Mouse (Mus musculus) Muller cell, postnatal 12 days (primary cell): ENCODE results near the gene Spesp1.
A peak's percentile ranks its signal among the peaks of the same experiment; 100 is the strongest.

Experiments used
- DNase-seq: peaks from one replicate; pipeline ENCODE4 v3.0.0-alpha.2; 2015; ENCODE audit errors: inconsistent ontology term

The Spesp1 gene

DNA sequence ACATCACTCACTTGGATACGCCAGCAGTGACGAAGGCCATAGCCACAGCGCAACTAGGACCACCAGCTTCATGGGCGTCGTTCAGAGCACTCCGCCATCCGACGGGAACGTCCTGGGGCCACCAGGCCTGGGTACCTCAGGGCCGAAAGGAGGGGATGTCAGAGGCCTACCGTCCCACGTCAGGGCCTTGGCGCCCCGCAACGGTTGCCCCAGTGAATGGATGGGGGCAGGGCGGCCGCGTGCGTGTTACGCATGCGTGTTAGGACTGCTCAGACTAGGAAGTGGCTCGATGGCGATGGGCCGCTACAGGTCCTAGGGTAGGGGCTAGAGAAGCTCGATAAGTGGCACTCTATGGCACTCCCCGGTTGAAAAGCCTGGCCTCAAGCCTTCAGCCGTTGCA, at the start of gene Spesp1:
TSS of gene Spesp1 (minus strand) at position 218 of the 400 bp plus-strand sequence.
- DNase-seq: no peak

DNA sequence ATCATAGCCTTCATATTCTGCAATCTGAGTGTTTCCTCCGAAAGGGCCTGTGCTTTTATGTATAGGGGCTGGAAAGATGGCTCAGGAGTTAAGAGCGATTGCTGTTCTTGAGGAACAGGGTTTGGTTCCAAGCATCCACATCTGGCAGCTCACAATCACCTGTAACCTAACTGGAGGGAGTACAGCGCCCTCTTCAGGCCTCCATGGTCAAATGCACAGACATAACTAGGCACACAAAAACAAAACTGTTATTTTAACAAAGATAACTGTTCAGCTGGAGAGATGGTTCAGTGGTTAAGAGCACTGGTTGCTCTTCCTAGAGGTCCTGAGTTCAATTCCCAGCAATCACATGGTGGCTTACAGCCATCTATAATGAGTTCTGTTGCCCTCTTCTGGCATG, 44.0 kb upstream of the Spesp1 start:
- DNase-seq: no peak

GRCm38 (mm10) chr9:62323816-62324215, 41.8 kb upstream of the Spesp1 start:
- no peak for DNase-seq

DNA sequence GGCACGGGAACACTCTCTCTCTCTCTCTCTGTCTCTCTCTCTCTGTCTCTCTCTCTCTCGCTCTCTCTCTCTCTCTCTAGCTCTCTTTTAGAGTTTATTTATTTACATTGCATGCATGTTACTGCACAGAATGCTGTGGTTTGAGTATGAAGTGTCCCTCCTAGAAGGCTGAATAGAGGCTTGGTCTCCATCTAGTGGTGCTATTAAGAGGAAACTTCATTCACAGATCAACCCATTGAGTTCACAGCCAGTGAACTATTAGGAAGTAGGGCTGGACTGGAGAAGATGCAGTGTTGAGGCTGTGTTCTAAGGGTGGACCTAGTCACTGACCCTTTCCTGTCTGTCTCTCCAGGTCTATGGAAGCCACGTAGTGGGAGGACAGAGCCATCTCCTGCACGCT, 36.7 kb upstream of the Spesp1 start:
- no peak for DNase-seq

- peak; percentile 16 for DNase-seq
Observed at GRCm38 (mm10) chr9:62315556-62315955, 33.5 kb upstream of the Spesp1 start.

DNA sequence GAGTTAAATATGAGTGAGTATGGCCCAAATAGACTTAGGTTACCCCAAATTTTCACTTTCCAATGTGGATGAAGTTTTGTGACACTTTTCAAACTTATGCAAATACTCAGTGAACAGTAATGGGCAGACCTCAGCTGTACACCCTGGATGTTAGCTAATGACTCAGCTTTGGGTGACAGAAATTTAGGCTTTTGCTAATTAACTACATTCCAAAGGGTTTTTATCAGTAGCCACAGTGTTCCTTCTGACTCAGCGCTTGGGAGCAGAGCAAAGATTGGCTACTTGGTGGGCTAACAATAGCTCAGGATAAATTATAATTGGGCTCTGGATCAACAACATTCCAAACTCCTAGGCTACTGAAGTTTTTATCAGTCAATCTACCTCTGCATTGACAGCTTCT, 14.9 kb upstream of the Spesp1 start:
- DNase-seq: peak; percentile 95

DNA sequence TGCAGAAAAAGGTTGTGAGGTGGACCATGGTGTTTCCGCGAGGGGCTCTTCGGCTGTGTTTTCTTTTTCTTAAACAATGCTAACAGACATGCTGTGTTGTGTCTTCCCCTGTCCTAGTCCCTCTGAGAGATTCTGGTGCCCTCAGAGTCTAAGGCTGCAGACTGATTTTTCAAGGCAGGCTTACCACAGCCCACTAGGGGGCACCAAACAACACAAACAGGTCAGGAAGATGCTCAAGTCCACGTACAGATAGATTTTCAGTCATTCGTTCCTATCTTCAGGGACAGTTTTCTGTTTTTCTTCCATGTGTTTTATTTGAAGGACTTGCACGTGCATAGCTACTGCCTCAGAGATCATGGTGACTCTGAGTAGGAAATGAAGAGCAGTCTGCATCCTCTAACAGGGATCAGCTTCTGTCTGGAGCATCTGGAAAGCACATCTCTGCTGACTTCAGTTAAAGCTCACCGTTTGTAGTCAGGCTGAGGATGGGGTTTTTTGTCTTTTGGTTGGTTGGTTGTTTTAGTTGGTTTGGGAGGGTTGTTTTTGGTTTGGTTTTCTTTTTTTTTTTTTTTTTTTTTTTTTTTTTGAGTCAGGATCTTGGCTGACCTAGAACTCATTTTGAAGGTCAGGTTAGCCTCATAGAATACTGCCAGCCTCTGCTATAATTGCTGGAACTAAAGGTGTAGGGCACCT, 13.1 kb upstream of the Spesp1 start:
- peak; percentile 68 for DNase-seq

- no peak for DNase-seq
Observed at GRCm38 (mm10) chr9:62287633-62288025, 5.6 kb upstream of the Spesp1 start.

GRCm38 (mm10) chr9:62286967-62287632, 5.1 kb upstream of the Spesp1 start:
- DNase-seq: peak; percentile 65

- DNase-seq: peak; percentile 73
Observed at GRCm38 (mm10) chr9:62284266-62284665, 2.3 kb upstream of the Spesp1 start.

DNA sequence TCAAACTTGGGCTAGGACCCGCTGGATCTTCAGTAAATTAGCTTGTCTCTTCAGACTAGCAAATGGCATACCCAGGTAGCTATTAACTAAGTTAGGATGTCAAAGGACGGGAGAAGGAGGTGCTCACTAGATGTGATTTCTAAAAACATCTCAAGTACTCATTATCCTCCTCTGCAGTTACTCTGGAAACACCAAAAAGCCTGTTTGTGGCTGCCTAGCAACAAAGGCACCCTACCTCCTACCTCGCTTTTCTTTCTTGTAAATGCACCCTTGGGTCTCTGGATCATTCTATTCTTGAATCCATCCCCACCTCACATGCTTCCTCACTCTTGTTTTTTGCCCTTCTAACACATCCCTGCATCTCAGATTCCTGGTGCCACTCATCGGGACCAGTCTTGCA, 5.1 kb downstream of the Spesp1 start:
- no peak for DNase-seq

- DNase-seq: no peak
Observed at GRCm38 (mm10) chr9:62270775-62271399, 11.1 kb downstream of the Spesp1 start.

DNA sequence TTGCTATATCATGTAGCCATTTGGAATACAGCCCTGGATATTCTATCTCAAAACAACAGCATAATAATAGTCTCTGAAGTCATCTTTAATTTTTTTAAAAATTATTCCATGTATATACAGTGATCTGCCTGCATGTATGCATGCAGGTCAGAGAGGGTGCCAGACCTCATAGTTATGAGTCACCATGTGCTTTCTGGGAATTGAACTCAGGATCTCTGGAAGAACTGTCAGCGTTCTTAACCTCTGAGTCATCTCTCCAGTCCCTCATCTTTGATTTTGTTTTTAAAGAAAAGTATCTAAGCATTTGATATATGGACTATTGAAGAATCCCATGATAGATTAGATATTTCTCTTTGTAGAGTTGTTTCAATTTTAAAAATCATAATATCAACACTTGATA, 12.8 kb downstream of the Spesp1 start:
- DNase-seq: no peak

DNA sequence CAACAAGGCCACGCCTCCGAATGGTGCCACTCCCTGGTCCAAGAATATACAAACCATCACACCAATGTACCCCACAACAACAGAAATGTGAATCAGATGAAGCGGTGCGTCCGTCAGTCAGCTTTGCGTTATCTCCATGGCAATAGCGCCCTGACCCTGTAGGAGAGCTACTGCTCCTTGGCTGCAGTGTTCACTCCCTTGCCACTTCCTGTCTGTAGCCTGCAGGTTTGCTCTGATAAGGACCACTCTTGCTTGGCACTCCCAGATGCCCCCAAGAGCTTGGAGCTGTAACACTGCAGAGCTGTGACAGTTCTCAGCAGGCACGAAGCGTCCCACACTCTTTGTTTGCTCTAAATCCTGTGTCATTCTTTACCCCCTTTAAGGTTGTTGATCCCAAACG, 16.7 kb downstream of the Spesp1 start:
- no peak for DNase-seq

- DNase-seq: no peak
Observed at GRCm38 (mm10) chr9:62263652-62264051, 18.4 kb downstream of the Spesp1 start.

DNA sequence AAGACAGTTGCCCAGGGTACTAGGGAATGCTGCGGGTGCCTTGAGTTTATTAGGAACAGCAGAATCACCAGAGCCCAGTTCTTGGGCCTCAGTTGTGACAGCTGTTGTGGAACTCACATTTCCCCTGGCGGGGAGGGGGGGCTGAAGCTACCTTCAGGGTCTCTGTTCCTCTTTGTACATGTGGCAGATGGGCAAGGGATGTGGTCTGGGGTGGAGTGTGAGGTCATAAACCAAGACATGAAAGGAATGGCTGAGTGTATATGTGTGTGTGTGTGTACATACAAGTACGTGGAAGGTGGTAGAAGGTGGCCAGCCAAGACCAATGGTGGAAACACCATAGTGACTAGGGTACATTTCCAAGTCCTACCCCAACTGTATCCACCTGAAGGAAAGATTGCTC, 20.6 kb downstream of the Spesp1 start:
- no peak for DNase-seq

GRCm38 (mm10) chr9:62261006-62261405, 21.0 kb downstream of the Spesp1 start:
- DNase-seq: no peak

DNA sequence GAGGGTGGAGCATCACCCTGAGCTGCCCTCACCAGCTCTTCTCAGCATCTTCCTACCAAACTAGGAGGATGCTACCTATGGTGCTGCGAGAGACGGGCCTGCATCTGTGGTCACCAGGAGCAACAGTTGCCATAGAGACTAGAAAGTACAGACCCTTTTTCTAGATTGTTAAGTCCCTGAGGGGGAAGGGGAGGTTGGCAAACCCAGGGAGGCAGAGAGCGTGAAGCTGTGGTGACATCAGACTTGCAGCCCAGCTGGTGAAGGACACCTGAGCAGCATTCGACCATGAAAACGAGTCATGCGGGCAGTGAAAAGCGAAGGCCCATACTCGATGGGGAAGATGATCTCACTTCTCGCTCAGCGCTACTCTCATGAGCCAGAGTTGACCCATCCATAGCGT, 24.0 kb downstream of the Spesp1 start:
- no peak for DNase-seq

- peak; percentile 44 for DNase-seq
Observed at GRCm38 (mm10) chr9:62255896-62256576, 26.0 kb downstream of the Spesp1 start.

DNA sequence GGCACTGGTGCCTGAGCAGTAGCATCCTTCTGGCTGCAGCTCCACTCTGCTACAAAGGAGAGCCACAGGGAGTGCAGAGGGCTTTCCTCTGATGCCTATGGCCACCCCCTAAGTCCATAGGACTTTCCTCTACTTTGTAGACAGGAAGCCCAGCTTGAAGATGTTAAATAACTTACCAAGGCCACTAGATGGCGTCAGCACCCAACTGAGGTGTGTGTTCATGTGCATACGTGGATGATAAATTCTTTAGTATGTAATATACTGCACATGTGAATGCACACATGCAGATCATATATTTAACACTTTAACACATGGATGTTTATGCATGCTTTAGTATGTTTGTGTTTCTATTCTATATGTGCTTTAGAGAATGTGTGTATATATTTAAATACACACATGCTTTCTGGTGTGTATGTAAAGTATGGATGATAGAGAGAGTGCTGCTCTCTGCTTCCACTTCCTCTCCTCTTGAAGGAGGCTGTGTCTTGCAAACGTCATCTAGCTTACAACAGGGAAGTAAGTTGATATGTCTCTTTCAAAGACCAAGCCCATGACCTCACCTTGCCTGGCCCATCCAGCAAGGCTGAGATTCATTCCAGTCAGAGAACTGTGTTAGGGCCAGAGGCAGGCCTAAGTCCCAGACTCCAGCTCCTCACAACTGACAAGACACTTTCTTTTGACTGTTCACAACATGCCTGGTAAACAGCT, 28.1 kb downstream of the Spesp1 start:
- peak; percentile 21 for DNase-seq

DNA sequence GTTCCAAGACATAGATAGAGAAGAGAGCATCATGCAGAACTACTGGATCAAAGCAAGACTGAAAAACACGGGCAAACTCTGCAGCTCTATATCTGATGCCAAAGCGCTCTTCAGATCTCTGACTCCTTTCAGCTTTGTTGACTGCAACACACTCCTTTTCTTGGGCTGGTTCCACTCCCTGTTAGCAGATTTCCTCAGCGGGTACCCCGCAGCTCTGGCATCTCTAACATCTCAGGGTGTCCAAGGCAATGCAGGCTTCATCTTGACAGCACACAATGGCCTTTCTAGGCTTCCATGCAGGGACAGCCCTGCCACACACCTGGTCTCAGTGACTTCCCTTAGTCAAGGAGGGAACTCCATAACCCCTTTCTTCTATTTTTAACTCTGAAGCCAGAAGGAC, 31.7 kb downstream of the Spesp1 start:
- no peak for DNase-seq

- no peak for DNase-seq
Observed at GRCm38 (mm10) chr9:62246380-62246942, 35.5 kb downstream of the Spesp1 start.
